Mouse (Mus musculus): ENCODE measurements around the gene Otud7b. TPM values are rescaled to one million over a fixed set of nuclear protein-coding genes. Genes with fewer than 3 reads are reported as not detected.

Gene Otud7b
- polyA plus RNA-seq, 1 experiment from 2014 or later = 12.4 TPM

GRCm38 (mm10) chr3:96069542-96069941, 34.8 kb upstream of the Otud7b start:
- Histone ChIP-seq H3K27me3 (no peaks in the 10 kb centered on the region), H3K4me1 (no peaks in the 10 kb centered on the region), H3K4me2 (no peak overlapping the region), H3K36me3 (ENCODE audit: poor library complexity, severe bottlenecking) (no peaks in the 10 kb centered on the region), H3K9me3 (replicated peaks) (no peaks in the 10 kb centered on the region), H3K9ac (no peak overlapping the region), H3K27ac (no peak overlapping the region), H3K4me3 (no peak overlapping the region)
- ATAC-seq = no peak
- WGBS = 52% methylated on average over 1 of the region's 1 CpGs

DNA sequence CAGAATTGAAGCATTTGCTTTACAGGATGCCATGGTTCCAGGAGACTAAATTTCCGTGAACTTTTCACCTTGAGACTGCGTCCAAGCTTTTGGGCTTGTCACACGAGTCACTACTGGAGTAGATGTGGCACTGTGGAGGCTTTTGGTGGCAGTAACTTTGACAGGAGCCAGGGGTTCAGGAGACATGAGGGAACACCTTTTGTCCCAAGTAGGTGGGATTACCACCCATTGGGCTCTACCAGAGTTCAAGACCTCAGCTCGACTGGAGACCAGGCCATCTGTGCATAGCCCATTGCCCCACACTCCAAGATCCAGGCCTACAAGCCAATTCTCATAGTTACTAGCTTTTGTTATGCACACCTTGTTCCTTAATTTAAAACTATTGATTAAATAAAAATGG, 34.1 kb upstream of the Otud7b start:
- no peaks in the 10 kb centered on the region for H3K27me3 ChIP-seq
- no peak overlapping the region for H3K4me3 ChIP-seq
- no peak overlapping the region for H3K9ac ChIP-seq
- H3K27ac ChIP-seq = no peak overlapping the region
- H3K9me3 ChIP-seq (replicated peaks) = no peaks in the 10 kb centered on the region
- no peak for ATAC-seq
- no peak overlapping the region for H3K4me2 ChIP-seq
- H3K36me3 ChIP-seq (ENCODE audit: poor library complexity, severe bottlenecking) = no peaks in the 10 kb centered on the region
- 88% methylated on average over 4 of the region's 4 CpGs for WGBS
- no peaks in the 10 kb centered on the region for H3K4me1 ChIP-seq

GRCm38 (mm10) chr3:96072921-96073486, 31.3 kb upstream of the Otud7b start:
- no peak overlapping the region for H3K27ac ChIP-seq
- H3K9me3 ChIP-seq (replicated peaks) = no peaks in the 10 kb centered on the region
- H3K4me3 ChIP-seq = no peak overlapping the region
- no peaks in the 10 kb centered on the region for H3K27me3 ChIP-seq
- H3K4me2 ChIP-seq = no peak overlapping the region
- ATAC-seq = no peak
- H3K36me3 ChIP-seq (ENCODE audit: poor library complexity, severe bottlenecking) = no peaks in the 10 kb centered on the region
- H3K4me1 ChIP-seq = no peaks in the 10 kb centered on the region
- H3K9ac ChIP-seq = no peak overlapping the region
- WGBS = 56% methylated on average over 12 of the region's 12 CpGs

GRCm38 (mm10) chr3:96078066-96078465, 26.3 kb upstream of the Otud7b start:
- Histone ChIP-seq H3K27ac (no peak overlapping the region), H3K27me3 (no peaks in the 10 kb centered on the region), H3K9ac (no peak overlapping the region), H3K4me2 (no peak overlapping the region), H3K36me3 (ENCODE audit: poor library complexity, severe bottlenecking) (no peaks in the 10 kb centered on the region), H3K4me1 (no peaks in the 10 kb centered on the region), H3K4me3 (no peak overlapping the region), H3K9me3 (replicated peaks) (no peaks in the 10 kb centered on the region)
- ATAC-seq = no peak
- WGBS = 74% methylated on average over 6 of the region's 6 CpGs

- no peak overlapping the region for H3K4me2 ChIP-seq
- H3K27ac ChIP-seq = no peak overlapping the region
- H3K36me3 ChIP-seq (ENCODE audit: poor library complexity, severe bottlenecking) = no peaks in the 10 kb centered on the region
- H3K9me3 ChIP-seq (replicated peaks) = no peaks in the 10 kb centered on the region
- no peak for ATAC-seq
- H3K9ac ChIP-seq = no peak overlapping the region
- H3K4me1 ChIP-seq = no peaks in the 10 kb centered on the region
- WGBS = 78% methylated on average over 3 of the region's 3 CpGs
- no peak overlapping the region for H3K4me3 ChIP-seq
- H3K27me3 ChIP-seq = no peaks in the 10 kb centered on the region
Observed at GRCm38 (mm10) chr3:96078711-96079110, 25.6 kb upstream of the Otud7b start.

GRCm38 (mm10) chr3:96081006-96081405, 23.3 kb upstream of the Otud7b start:
- H3K27ac ChIP-seq = no peak overlapping the region
- H3K9me3 ChIP-seq (replicated peaks) = no peaks in the 10 kb centered on the region
- ATAC-seq = no peak
- H3K36me3 ChIP-seq (ENCODE audit: poor library complexity, severe bottlenecking) = no peaks in the 10 kb centered on the region
- WGBS = 67% methylated on average over 1 of the region's 1 CpGs
- H3K4me2 ChIP-seq = no peak overlapping the region
- H3K27me3 ChIP-seq = no peaks in the 10 kb centered on the region
- no peaks in the 10 kb centered on the region for H3K4me1 ChIP-seq
- H3K9ac ChIP-seq = no peak overlapping the region
- H3K4me3 ChIP-seq = no peak overlapping the region

DNA sequence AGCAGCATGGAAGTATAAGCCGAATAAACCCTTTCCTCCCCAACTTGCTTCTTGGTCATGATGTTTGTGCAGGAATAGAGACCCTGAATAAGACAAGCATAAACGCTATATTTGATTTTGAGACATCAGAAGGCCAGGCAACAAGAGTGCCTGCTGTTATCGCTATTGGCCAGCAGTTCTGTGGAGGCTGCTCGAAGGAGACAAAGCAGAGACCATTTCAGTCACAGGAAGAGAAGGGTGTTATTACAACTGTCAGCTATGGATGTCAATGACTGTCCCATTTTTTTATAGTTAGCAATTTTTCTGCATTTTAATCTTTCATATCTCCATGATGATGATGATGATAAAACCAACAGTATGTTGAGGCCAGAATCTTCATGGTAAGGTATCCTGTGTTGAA, 22.7 kb upstream of the Otud7b start:
- H3K36me3 ChIP-seq (ENCODE audit: poor library complexity, severe bottlenecking) = no peaks in the 10 kb centered on the region
- H3K9me3 ChIP-seq (replicated peaks) = no peaks in the 10 kb centered on the region
- no peak overlapping the region for H3K4me3 ChIP-seq
- H3K27me3 ChIP-seq = no peaks in the 10 kb centered on the region
- H3K4me1 ChIP-seq = no peaks in the 10 kb centered on the region
- no peak overlapping the region for H3K27ac ChIP-seq
- no peak overlapping the region for H3K9ac ChIP-seq
- ATAC-seq = no peak
- 89% methylated on average over 4 of the region's 4 CpGs for WGBS
- no peak overlapping the region for H3K4me2 ChIP-seq

GRCm38 (mm10) chr3:96082100-96082499, 22.2 kb upstream of the Otud7b start:
- H3K4me1 ChIP-seq = no peaks in the 10 kb centered on the region
- no peak for ATAC-seq
- H3K27ac ChIP-seq = no peak overlapping the region
- no peak overlapping the region for H3K4me3 ChIP-seq
- no peaks in the 10 kb centered on the region for H3K9me3 ChIP-seq (replicated peaks)
- no peak overlapping the region for H3K4me2 ChIP-seq
- 85% methylated on average over 2 of the region's 2 CpGs for WGBS
- no peak overlapping the region for H3K9ac ChIP-seq
- H3K36me3 ChIP-seq (ENCODE audit: poor library complexity, severe bottlenecking) = no peaks in the 10 kb centered on the region
- H3K27me3 ChIP-seq = no peaks in the 10 kb centered on the region

DNA sequence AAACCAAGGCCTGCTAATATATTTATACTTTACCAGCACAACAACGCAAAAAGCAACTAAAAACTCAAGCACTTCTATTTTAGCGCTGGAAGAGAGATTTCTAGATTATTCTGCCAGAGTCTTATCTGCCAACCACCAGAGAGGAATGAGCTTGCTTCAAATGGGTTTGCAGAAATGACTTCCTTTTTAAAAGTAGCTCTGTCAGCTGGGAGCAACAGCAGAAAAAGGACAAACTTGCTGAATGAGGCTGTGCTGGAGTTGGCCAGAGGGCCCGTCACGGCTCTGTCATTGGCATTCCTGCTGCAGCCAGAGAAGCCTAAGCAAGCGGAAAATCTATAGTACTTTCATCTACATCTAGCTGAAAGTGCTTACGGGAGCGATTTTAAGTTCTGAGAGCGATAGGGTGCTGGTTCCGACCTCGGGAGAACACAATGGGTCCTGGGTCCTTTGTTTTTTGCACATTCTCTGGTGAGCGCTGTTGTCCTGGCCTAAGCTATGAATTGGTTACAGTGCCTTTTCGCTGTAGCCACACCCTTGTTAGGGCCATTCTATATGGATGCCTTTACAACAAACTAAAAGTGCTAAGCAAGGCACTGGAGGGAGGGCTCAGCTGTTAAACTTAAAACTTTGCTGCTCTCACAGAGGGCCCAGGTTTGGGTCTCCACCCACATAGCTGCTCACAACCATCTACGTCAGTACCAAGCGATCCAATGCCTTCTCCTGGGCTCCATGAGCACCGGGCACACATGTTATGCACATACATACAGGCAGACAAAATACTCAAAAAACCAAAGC, 21.4 kb upstream of the Otud7b start:
- H3K4me1 ChIP-seq = no peaks in the 10 kb centered on the region
- WGBS = 66% methylated on average over 15 of the region's 15 CpGs
- no peak for ATAC-seq
- H3K27ac ChIP-seq = no peak overlapping the region
- no peaks in the 10 kb centered on the region for H3K27me3 ChIP-seq
- no peak overlapping the region for H3K4me2 ChIP-seq
- no peaks in the 10 kb centered on the region for H3K36me3 ChIP-seq (ENCODE audit: poor library complexity, severe bottlenecking)
- H3K9ac ChIP-seq = no peak overlapping the region
- H3K4me3 ChIP-seq = no peak overlapping the region
- H3K9me3 ChIP-seq (replicated peaks) = no peaks in the 10 kb centered on the region

DNA sequence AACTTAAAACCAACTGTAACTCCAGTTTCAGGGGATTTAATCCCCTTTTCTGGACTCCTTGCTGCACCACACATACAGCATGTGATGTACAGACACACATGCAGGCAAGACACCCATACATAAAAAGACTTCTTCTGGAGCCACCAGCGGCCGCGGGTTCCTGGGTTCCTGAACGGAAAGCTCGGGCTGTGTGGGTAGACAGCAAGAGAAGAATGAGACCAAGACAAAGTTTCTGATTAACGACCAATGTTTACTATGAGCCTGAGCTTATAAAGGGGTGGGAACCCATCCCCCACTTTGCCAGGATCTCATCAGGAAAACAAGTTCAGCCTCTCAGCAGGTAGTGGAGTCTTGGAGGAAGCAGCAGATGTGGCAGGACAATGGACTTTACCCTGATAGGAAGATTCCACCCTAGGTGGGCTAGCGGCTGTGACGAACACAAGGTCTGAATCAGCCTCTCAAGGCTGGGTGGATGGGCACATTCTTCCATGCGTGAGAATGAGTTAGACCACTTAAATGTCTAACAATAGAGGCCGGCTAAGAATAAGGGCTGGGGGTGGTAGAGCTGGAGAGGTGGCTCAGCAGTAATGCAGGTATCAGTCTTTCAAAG, 20.1 kb upstream of the Otud7b start:
- Histone ChIP-seq H3K27ac (no peak overlapping the region), H3K36me3 (ENCODE audit: poor library complexity, severe bottlenecking) (no peaks in the 10 kb centered on the region), H3K27me3 (no peaks in the 10 kb centered on the region), H3K4me2 (no peak overlapping the region), H3K4me1 (no peaks in the 10 kb centered on the region), H3K4me3 (no peak overlapping the region), H3K9ac (no peak overlapping the region), H3K9me3 (replicated peaks) (no peaks in the 10 kb centered on the region)
- ATAC-seq = no peak
- WGBS = 72% methylated on average over 10 of the region's 10 CpGs

GRCm38 (mm10) chr3:96087219-96087618, 17.1 kb upstream of the Otud7b start:
- no peak overlapping the region for H3K27ac ChIP-seq
- H3K9me3 ChIP-seq (replicated peaks) = no peaks in the 10 kb centered on the region
- H3K4me1 ChIP-seq = no peaks in the 10 kb centered on the region
- H3K4me2 ChIP-seq = no peak overlapping the region
- H3K36me3 ChIP-seq (ENCODE audit: poor library complexity, severe bottlenecking) = no peaks in the 10 kb centered on the region
- H3K27me3 ChIP-seq = no peaks in the 10 kb centered on the region
- no peak for ATAC-seq
- no peak overlapping the region for H3K9ac ChIP-seq
- WGBS = 68% methylated on average over 2 of the region's 2 CpGs
- H3K4me3 ChIP-seq = no peak overlapping the region

DNA sequence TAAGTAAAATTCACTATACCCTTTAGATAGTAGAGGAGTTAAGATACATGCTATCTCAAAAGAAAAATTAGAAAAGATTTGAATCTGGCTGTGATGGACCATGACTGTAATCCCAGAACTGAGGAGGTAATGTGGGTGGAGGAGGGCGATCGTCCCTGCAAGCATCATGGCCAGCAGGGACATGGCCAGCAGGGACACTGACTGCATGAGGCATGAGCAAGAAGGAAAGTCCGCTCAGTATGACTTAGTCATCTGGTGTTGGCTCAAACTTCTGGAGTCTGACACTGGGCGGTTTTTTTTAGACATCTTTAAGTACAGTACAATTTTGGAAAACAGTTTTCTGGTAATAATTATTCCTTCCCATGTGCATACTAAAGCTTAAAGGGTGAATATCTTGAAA, 16.5 kb upstream of the Otud7b start:
- ATAC-seq = no peak
- no peaks in the 10 kb centered on the region for H3K4me1 ChIP-seq
- 88% methylated on average over 4 of the region's 4 CpGs for WGBS
- H3K27ac ChIP-seq = no peak overlapping the region
- no peak overlapping the region for H3K9ac ChIP-seq
- H3K36me3 ChIP-seq (ENCODE audit: poor library complexity, severe bottlenecking) = no peaks in the 10 kb centered on the region
- no peaks in the 10 kb centered on the region for H3K27me3 ChIP-seq
- no peak overlapping the region for H3K4me2 ChIP-seq
- H3K4me3 ChIP-seq = no peak overlapping the region
- no peaks in the 10 kb centered on the region for H3K9me3 ChIP-seq (replicated peaks)

Measured in forebrain, embryonic 13.5 days (tissue).